Mouse (Mus musculus): ENCODE results near the gene Foxj3. TPM values are rescaled to one million over a fixed set of nuclear protein-coding genes. Genes with fewer than 3 reads are reported as not detected.

Gene Foxj3
- polyA plus RNA-seq, 1 experiment, result 19.1 TPM

DNA sequence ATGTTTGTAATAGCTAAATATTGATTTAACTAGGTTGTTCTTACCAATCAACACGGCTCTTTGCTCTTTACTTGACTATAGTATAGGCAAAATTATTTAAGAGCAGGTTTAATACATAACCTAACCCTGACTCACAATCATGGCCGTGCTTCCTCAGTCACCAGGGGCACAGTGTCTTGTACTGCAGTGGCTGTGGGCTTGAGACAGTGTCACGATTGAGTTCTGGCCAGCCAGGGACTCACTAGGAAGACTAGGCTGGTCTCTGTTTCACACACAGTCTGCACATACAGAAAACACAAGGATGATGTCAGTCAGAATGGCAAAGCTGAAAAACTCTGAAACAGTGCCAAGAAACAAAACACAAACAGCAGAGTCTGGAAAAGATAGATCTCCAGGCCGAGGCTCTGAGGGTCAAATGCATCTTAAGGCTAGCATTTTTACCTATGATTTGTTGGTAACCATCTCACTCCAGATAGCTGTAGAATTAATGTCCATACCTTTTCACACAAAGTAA lies 29.6 kb downstream of the Foxj3 start:
- Histone ChIP-seq H3K36me3 (ENCODE audit: control insufficient read depth, insufficient read depth, low read length) (no peaks in the 10 kb centered on the region), H3K27me3 (replicated peaks; ENCODE audit: control insufficient read depth, insufficient read depth, low read length) (no peaks in the 10 kb centered on the region), H3K4me1 (ENCODE audit: control insufficient read depth, insufficient read depth, low read length) (peaks cover 4% of the 10 kb centered on the region; the same call in 1 of the 2 replicates), H3K27ac (ENCODE audit: insufficient read depth, low read depth, low read length) (no peak overlapping the region), H3K4me3 (ENCODE audit: insufficient read depth, low read depth, low read length) (no peak overlapping the region)
- TF ChIP-seq CTCF (conservative IDR thresholded peaks at IDR 0.05; ENCODE audit: insufficient read depth, insufficient read length, low read depth, low read length), result no peak
- TF ChIP-seq POLR2A (IDR thresholded peaks at IDR 0.05; ENCODE audit: low read depth, low read length), result no peak
- 47% methylated on average over 4 of the region's 4 CpGs for WGBS
- no peak for DNase-seq

DNA sequence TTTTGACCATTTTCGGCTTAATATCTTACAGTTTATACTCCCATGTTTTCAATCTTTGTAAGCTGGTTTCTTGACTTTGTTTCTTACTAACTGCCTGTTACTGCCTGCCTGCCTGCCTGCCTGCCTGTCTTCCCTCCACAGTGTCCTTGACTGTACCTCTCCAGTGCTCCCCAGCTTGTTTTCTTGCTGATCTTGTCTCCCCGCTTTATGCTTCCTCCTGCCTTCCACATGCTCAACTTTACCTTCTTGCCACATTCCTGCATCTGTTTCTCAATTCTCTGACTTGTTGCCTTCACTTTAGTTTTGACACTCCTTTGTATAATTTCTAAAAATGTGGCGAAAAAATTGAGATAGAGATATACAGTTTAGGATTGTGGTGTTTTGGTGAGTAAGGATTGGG lies 35.9 kb downstream of the Foxj3 start:
- Histone ChIP-seq H3K4me1 (ENCODE audit: control insufficient read depth, insufficient read depth, low read length) (no peaks in the 10 kb centered on the region), H3K27me3 (replicated peaks; ENCODE audit: control insufficient read depth, insufficient read depth, low read length) (no peaks in the 10 kb centered on the region), H3K27ac (ENCODE audit: insufficient read depth, low read depth, low read length) (no peak overlapping the region), H3K36me3 (ENCODE audit: control insufficient read depth, insufficient read depth, low read length) (0 out of 2 replicates have a peak, but pooled peaks cover 2% of the 10 kb centered on the region), H3K4me3 (ENCODE audit: insufficient read depth, low read depth, low read length) (no peak overlapping the region)
- no peak for DNase-seq
- TF ChIP-seq CTCF (conservative IDR thresholded peaks at IDR 0.05; ENCODE audit: insufficient read depth, insufficient read length, low read depth, low read length) (no peak), POLR2A (IDR thresholded peaks at IDR 0.05; ENCODE audit: low read depth, low read length) (no peak)
- WGBS, result 88% methylated on average over 3 of the region's 3 CpGs

DNA sequence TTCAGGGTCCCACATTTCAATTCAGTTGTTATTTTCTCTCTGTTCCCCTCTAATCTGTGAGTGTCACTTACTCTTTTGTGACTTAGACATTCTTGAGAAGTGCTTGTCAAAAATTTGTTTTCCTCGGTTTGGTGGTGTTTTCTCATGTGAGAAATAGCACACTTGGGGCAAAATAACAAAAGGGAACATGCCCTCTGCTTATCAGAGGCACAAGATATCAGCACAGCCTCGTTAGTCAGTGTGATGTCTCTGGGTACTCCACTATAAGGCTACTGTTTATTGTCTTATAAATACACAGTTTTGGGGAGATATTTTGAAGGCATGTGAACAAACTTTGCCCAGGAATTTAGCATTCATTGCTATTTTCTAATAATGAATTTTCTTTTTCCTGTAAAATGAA lies 37.7 kb downstream of the Foxj3 start:
- DNase-seq, result no peak
- TF ChIP-seq POLR2A (IDR thresholded peaks at IDR 0.05; ENCODE audit: low read depth, low read length) (no peak), CTCF (conservative IDR thresholded peaks at IDR 0.05; ENCODE audit: insufficient read depth, insufficient read length, low read depth, low read length) (no peak)
- Histone ChIP-seq H3K27me3 (replicated peaks; ENCODE audit: control insufficient read depth, insufficient read depth, low read length) (no peaks in the 10 kb centered on the region), H3K36me3 (ENCODE audit: control insufficient read depth, insufficient read depth, low read length) (0 out of 2 replicates have a peak, but pooled peaks cover 2% of the 10 kb centered on the region), H3K4me1 (ENCODE audit: control insufficient read depth, insufficient read depth, low read length) (no peaks in the 10 kb centered on the region), H3K4me3 (ENCODE audit: insufficient read depth, low read depth, low read length) (no peak overlapping the region), H3K27ac (ENCODE audit: insufficient read depth, low read depth, low read length) (no peak overlapping the region)
- 62% methylated on average over 2 of the region's 2 CpGs for WGBS

DNA sequence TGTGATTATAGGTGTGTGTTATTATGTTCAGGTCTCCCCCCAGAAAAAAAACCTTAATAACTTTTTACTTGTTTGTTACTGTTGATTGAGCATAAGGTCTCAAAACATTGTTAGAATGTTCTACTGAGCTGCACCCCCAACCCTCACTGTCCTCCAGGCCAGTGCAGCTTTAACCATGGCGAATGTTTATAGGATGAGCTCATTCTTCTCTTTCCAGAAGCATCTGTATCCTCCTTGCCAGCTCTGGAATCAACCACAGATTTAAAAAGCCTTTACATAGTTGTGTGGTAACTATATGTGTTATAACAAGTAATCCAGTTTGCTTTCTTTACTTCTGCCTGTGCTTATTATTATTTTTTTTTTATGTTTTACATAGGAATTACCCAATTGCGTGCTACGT lies 38.7 kb downstream of the Foxj3 start:
- no peaks in the 10 kb centered on the region for H3K4me1 ChIP-seq (ENCODE audit: control insufficient read depth, insufficient read depth, low read length)
- 0 out of 2 replicates have a peak, but pooled peaks cover 2% of the 10 kb centered on the region for H3K36me3 ChIP-seq (ENCODE audit: control insufficient read depth, insufficient read depth, low read length)
- TF ChIP-seq CTCF (conservative IDR thresholded peaks at IDR 0.05; ENCODE audit: insufficient read depth, insufficient read length, low read depth, low read length), result no peak
- no peak for TF ChIP-seq POLR2A (IDR thresholded peaks at IDR 0.05; ENCODE audit: low read depth, low read length)
- WGBS, result 84% methylated on average over 3 of the region's 3 CpGs
- H3K27ac ChIP-seq (ENCODE audit: insufficient read depth, low read depth, low read length), result no peak overlapping the region
- no peaks in the 10 kb centered on the region for H3K27me3 ChIP-seq (replicated peaks; ENCODE audit: control insufficient read depth, insufficient read depth, low read length)
- H3K4me3 ChIP-seq (ENCODE audit: insufficient read depth, low read depth, low read length), result no peak overlapping the region
- DNase-seq, result no peak

DNA sequence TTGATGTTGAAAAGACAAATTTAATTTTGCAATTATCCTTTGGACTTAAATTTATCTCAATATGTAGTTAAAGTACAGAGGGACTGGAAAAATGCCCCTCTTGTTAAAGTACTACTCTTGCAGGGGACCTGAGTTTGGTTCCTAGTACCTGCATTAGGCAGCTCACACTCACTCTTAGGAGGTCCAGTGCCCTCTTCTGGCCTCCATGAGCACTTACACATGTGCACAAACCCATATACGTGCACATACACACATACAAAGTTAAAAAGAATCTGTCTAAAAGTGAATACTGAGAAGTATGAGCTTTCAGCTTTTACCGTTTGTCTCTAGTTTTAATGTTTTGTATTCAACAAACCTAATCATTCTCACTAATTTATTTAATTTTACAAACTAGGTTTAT lies 51.2 kb downstream of the Foxj3 start:
- Histone ChIP-seq H3K4me3 (ENCODE audit: insufficient read depth, low read depth, low read length) (no peak overlapping the region), H3K4me1 (ENCODE audit: control insufficient read depth, insufficient read depth, low read length) (peaks cover 4% of the 10 kb centered on the region), H3K27me3 (replicated peaks; ENCODE audit: control insufficient read depth, insufficient read depth, low read length) (no peaks in the 10 kb centered on the region), H3K36me3 (ENCODE audit: control insufficient read depth, insufficient read depth, low read length) (peaks cover 5% of the 10 kb centered on the region), H3K27ac (ENCODE audit: insufficient read depth, low read depth, low read length) (no peak overlapping the region)
- no peak for DNase-seq
- 97% methylated on average over 2 of the region's 2 CpGs for WGBS
- TF ChIP-seq POLR2A (IDR thresholded peaks at IDR 0.05; ENCODE audit: low read depth, low read length) (no peak), CTCF (conservative IDR thresholded peaks at IDR 0.05; ENCODE audit: insufficient read depth, insufficient read length, low read depth, low read length) (0 out of 2 replicates have a peak, but pooled peaks have one; percentile 7)

DNA sequence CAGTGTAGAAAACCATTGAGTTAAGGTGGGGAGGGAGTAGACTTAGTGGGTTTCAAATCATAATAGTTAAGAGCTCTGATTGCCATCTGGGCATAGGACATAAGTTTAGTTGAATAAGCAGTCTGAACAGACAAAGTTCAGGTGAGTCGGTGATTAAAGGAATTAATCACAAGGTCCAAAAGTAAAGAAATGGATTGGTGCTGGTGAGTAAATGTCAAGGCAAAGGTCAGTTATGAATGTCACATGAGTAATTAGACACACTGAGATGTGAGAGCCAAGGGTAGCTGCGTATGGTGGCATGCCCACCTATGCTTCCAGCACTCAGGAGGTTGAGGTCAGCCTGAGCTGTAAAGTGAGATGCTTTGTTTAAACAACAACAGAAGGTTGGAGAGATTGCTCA lies 52.6 kb downstream of the Foxj3 start:
- peak overlapping the region; percentile 67 for H3K27ac ChIP-seq (ENCODE audit: insufficient read depth, low read depth, low read length)
- WGBS, result 47% methylated on average over 2 of the region's 2 CpGs
- no peaks in the 10 kb centered on the region for H3K27me3 ChIP-seq (replicated peaks; ENCODE audit: control insufficient read depth, insufficient read depth, low read length)
- TF ChIP-seq POLR2A (IDR thresholded peaks at IDR 0.05; ENCODE audit: low read depth, low read length) (no peak), CTCF (conservative IDR thresholded peaks at IDR 0.05; ENCODE audit: insufficient read depth, insufficient read length, low read depth, low read length) (no peak)
- peaks cover 4% of the 10 kb centered on the region for H3K4me1 ChIP-seq (ENCODE audit: control insufficient read depth, insufficient read depth, low read length)
- H3K36me3 ChIP-seq (ENCODE audit: control insufficient read depth, insufficient read depth, low read length), result peaks cover 5% of the 10 kb centered on the region
- no peak overlapping the region for H3K4me3 ChIP-seq (ENCODE audit: insufficient read depth, low read depth, low read length)
- peak; percentile 50 for DNase-seq

DNA sequence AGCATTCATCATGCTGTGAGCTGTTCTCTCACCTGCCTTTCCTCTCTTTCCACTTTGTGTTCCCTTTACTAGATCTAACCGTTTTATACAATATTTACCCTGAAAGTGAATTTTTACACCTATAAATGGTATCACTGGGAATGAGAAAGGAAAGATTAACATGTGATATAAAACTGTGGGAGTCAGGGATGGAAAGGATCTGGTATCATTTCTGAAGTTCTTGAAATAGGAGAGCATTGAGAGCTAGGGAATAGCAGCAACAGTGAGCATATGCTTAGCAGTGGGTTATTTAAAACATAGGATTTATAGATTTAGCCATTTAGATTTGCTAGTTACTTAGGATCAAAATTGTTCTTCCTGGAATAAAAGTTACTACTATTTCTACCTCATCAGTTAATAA lies 53.2 kb downstream of the Foxj3 start:
- H3K27ac ChIP-seq (ENCODE audit: insufficient read depth, low read depth, low read length), result peak overlapping the region; percentile 67
- no peak overlapping the region for H3K4me3 ChIP-seq (ENCODE audit: insufficient read depth, low read depth, low read length)
- 65% methylated on average over 1 of the region's 1 CpGs for WGBS
- peaks cover 5% of the 10 kb centered on the region for H3K36me3 ChIP-seq (ENCODE audit: control insufficient read depth, insufficient read depth, low read length)
- TF ChIP-seq CTCF (conservative IDR thresholded peaks at IDR 0.05; ENCODE audit: insufficient read depth, insufficient read length, low read depth, low read length) (no peak), POLR2A (IDR thresholded peaks at IDR 0.05; ENCODE audit: low read depth, low read length) (no peak)
- H3K27me3 ChIP-seq (replicated peaks; ENCODE audit: control insufficient read depth, insufficient read depth, low read length), result no peaks in the 10 kb centered on the region
- DNase-seq, result no peak
- H3K4me1 ChIP-seq (ENCODE audit: control insufficient read depth, insufficient read depth, low read length), result peaks cover 4% of the 10 kb centered on the region

Measured in kidney, adult 2 months (tissue).